Mouse (Mus musculus) MEL (cell line): ENCODE results near the gene Mfn2.

Experiments used
- CTCF ChIP-seq, 3 experiments: IDR thresholded peaks in 2 of 3; conservative IDR thresholded peaks in 1 of 3; 2 replicates each; pipeline ENCODE4 v1.5.1; 2011 to 2012; ENCODE audit warnings: low read length in 3 of 3, low read depth in 2 of 3, mild to moderate bottlenecking in 2 of 3, improper control_type of control experiment in 1 of 3, inconsistent platforms in 1 of 3, mixed read lengths in 1 of 3, moderate library complexity in 1 of 3; ENCODE audit not compliant: control insufficient read depth in 1 of 3, insufficient read depth in 1 of 3, poor library complexity in 1 of 3, severe bottlenecking in 1 of 3
- EP300 ChIP-seq, 2 experiments: IDR thresholded peaks; 2 replicates each; pipeline ENCODE4 v1.6.1; 2011; ENCODE audit warnings: improper control_type of control experiment in 2 of 2, low read length in 2 of 2, low read depth in 1 of 2, mild to moderate bottlenecking in 1 of 2
- GABPA ChIP-seq: IDR thresholded peaks from 2 replicates; pipeline ENCODE4 v1.6.1; 2012; ENCODE audit warnings: low read depth, mild to moderate bottlenecking, inconsistent platforms, low read length, improper control_type of control experiment, moderate library complexity
- HCFC1 ChIP-seq: IDR thresholded peaks from 2 replicates; pipeline ENCODE4 v1.6.1; 2012; ENCODE audit warnings: low read depth, mild to moderate bottlenecking, inconsistent platforms, low read length, improper control_type of control experiment, moderate library complexity
- POLR2A ChIP-seq, 2 experiments: IDR thresholded peaks; 2 replicates each; pipeline ENCODE4 v1.6.1; 2011 to 2012; ENCODE audit warnings: low read length in 2 of 2, mild to moderate bottlenecking in 2 of 2, control low read depth in 1 of 2, improper control_type of control experiment in 1 of 2, low read depth in 1 of 2, moderate library complexity in 1 of 2; ENCODE audit not compliant: control insufficient read depth in 1 of 2, insufficient read depth in 1 of 2, poor library complexity in 1 of 2
- POLR2AphosphoS2 ChIP-seq: IDR thresholded peaks from 2 replicates; pipeline ENCODE4 v1.6.1; 2011; ENCODE audit warnings: low read length, improper control_type of control experiment
- RAD21 ChIP-seq: IDR thresholded peaks from 2 replicates; pipeline ENCODE4 v1.6.1; 2011; ENCODE audit warnings: mild to moderate bottlenecking, low read depth, low read length, improper control_type of control experiment
- TAL1 ChIP-seq: IDR thresholded peaks from 2 replicates; pipeline ENCODE4 v1.6.1; 2012; ENCODE audit warnings: mild to moderate bottlenecking, inconsistent platforms, low read length, moderate library complexity, mixed read lengths

- TF ChIP-seq POLR2A (IDR thresholded peaks at IDR 0.05; ENCODE audit: control insufficient read depth in 1 of 2, insufficient read depth in 1 of 2, low read depth in 1 of 2, low read length in 2 of 2, poor library complexity in 1 of 2): no peak
- no peak for TF ChIP-seq CTCF (IDR thresholded peaks at IDR 0.05 in 2 of 3, conservative IDR thresholded peaks at IDR 0.05 in 1 of 3; ENCODE audit: control insufficient read depth in 1 of 3, insufficient read depth in 1 of 3, low read depth in 2 of 3, low read length in 3 of 3, poor library complexity in 1 of 3, severe bottlenecking in 1 of 3)
- TF ChIP-seq HCFC1: no peak
- TF ChIP-seq TAL1: no peak
- TF ChIP-seq GABPA: no peak
- TF ChIP-seq RAD21: no peak
- no peak for TF ChIP-seq POLR2AphosphoS2
- no peak for TF ChIP-seq EP300 (IDR thresholded peaks at IDR 0.05; ENCODE audit: low read depth in 1 of 2, low read length in 2 of 2)
Observed at GRCm38 (mm10) chr4:147937021-147937420, 32.5 kb upstream of the Mfn2 start.
